Mouse (Mus musculus) hindbrain, embryonic 15.5 days (tissue): ENCODE data around the gene Fam104a. TPM values are rescaled to one million over a fixed set of nuclear protein-coding genes. Genes with fewer than 3 reads are reported as not detected.

Experiments used
- ATAC-seq: fragments of 200-750 bp; cut with Nextera tagmentation; 2 replicates; pipeline ENCODE4 v1.8.0; 2017; ENCODE audit warnings: low read depth, moderate number of reproducible peaks, moderate TSS enrichment; ENCODE audit not compliant: low FRiP score
- H3K27ac ChIP-seq: fragments of 300-500 bp; sonication (generic); replicated peaks from 2 replicates; pipeline ENCODE4 v1.5.1; 2015; ENCODE audit warnings: mild to moderate bottlenecking, inconsistent platforms
- H3K27me3 ChIP-seq: fragments of 300-500 bp; sonication (generic); 2 replicates; pipeline ENCODE4 v1.6.1; 2015; ENCODE audit warnings: control low read depth, inconsistent platforms
- H3K36me3 ChIP-seq: fragments of 300-500 bp; sonication (generic); 2 replicates; pipeline ENCODE4 v1.6.1; 2015; ENCODE audit warnings: control low read depth, inconsistent platforms
- H3K4me1 ChIP-seq: fragments of 300-500 bp; sonication (generic); replicated peaks from 2 replicates; pipeline ENCODE4 v1.6.1; 2015; ENCODE audit warnings: control low read depth, inconsistent platforms
- H3K4me2 ChIP-seq: fragments of 300-500 bp; sonication (generic); 2 replicates; pipeline ENCODE4 v1.6.1; 2015; ENCODE audit warnings: moderate library complexity, mild to moderate bottlenecking, inconsistent platforms
- H3K4me3 ChIP-seq: fragments of 300-500 bp; sonication (generic); 2 replicates; pipeline ENCODE4 v1.5.1; 2015; ENCODE audit warnings: mild to moderate bottlenecking, inconsistent platforms
- H3K9ac ChIP-seq: fragments of 300-500 bp; sonication (generic); 2 replicates; pipeline ENCODE4 v1.6.1; 2015; ENCODE audit warnings: inconsistent platforms
- H3K9me3 ChIP-seq: fragments of 300-500 bp; sonication (generic); 2 replicates; pipeline ENCODE4 v1.6.1; 2016; ENCODE audit warnings: control low read depth, inconsistent platforms
- WGBS: fragments of 180-500 bp; shearing (Covaris S2); methylation state at CpG from one replicate; pipeline ENCODE4 v1.1.7; 2015; 5-methylcytosine and 5-hydroxymethylcytosine counted together
- polyA plus RNA-seq: library from polyadenylated mRNA; unstranded; fragments of >200 nt; fragmentation: Nextera tagmentation; extraction: Ambion mirVana; gene quantifications from 2 replicates; pipeline ENCODE4 v1.2.1, GENCODE M21; 2015

Gene Fam104a
- polyA plus RNA-seq, 1 experiment from 2014 or later: 43.8 TPM

DNA sequence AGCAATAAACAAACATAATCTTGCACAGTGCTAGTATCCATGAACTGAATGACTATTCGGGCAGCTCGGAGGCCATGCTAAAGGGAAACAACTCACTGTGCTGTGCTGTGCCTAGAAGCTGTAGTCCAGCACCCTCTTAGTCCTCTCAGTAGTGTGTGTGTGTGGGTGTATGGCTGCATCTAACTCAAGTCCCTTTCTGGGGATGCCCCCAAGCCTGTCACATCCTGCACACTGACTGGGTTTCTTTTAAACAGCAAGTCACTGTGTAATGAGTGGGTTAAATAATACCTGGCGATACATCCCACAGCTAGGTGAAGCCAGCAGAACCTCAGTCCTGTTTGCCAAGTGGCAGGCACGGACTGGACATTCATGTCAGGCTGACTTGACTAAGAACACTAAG is 25.2 kb downstream of the Fam104a start:
- peaks cover 89% of the 10 kb centered on the region for H3K36me3 ChIP-seq

DNA sequence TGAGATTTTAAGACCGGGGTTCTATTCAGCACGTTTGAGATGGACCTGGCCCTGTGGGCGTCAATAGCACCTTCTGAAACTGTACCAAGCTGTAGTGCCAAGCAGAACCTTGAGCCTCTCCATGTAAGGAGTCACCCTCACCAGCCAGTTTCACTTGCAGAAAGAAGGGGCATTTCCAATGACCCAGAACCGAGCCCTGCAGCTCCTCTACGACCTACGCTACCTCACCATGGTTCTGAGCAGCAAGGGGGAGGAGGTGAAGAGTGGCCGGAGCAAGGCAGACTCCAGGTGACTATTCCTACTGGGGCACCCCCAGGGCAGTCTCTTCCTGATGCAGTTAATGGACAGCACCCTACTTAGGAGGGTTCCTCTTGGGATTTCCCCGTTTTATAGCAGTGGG is 25.6 kb downstream of the Fam104a start:
- Histone ChIP-seq H3K27me3 (no peaks in the 10 kb centered on the region), H3K9me3 (no peaks in the 10 kb centered on the region), H3K27ac (no peak overlapping the region), H3K4me3 (no peak overlapping the region), H3K4me2 (no peak overlapping the region), H3K36me3 (peaks cover 89% of the 10 kb centered on the region), H3K9ac (no peak overlapping the region), H3K4me1 (peaks cover 20% of the 10 kb centered on the region)
- WGBS: 91% methylated on average over 8 of the region's 8 CpGs
- no peak for ATAC-seq

More for the DNA sequence above, 25.2 kb downstream of the Fam104a start:
- 94% methylated on average over 4 of the region's 4 CpGs for WGBS
- no peak overlapping the region for H3K4me3 ChIP-seq
- no peak overlapping the region for H3K4me2 ChIP-seq
- H3K27ac ChIP-seq: no peak overlapping the region
- peaks cover 20% of the 10 kb centered on the region for H3K4me1 ChIP-seq
- H3K9me3 ChIP-seq: no peaks in the 10 kb centered on the region
- no peaks in the 10 kb centered on the region for H3K27me3 ChIP-seq
- H3K9ac ChIP-seq: no peak overlapping the region
- no peak for ATAC-seq

DNA sequence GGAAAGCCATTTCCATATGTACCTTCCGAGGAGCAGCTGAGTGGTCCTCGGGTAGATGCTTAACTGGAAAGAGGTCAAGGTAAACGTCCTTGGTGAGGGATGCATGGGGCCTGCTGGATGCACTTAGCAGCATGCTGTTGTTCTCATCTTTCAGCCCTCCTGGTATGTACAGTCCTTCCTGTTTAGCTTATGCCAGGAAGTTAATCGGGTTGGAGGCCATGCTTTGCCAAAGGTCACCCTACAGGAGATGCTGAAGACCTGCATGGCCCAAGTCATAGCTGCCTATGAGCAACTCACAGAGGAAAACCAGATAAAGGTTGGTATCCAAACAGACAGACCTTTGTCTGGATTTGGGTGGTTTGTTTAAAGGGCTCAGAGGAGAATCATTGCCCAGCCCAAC is 26.7 kb downstream of the Fam104a start:
- Histone ChIP-seq H3K27ac (0 out of 2 replicates have a peak overlapping the region, but pooled peaks have one; percentile 17), H3K4me1 (peaks cover 21% of the 10 kb centered on the region), H3K4me3 (no peak overlapping the region), H3K9ac (no peak overlapping the region), H3K9me3 (no peaks in the 10 kb centered on the region), H3K27me3 (no peaks in the 10 kb centered on the region), H3K4me2 (no peak overlapping the region), H3K36me3 (peaks cover 91% of the 10 kb centered on the region)
- WGBS: 75% methylated on average over 4 of the region's 4 CpGs
- ATAC-seq: peak; percentile 9; the same call in 1 of the 2 replicates

DNA sequence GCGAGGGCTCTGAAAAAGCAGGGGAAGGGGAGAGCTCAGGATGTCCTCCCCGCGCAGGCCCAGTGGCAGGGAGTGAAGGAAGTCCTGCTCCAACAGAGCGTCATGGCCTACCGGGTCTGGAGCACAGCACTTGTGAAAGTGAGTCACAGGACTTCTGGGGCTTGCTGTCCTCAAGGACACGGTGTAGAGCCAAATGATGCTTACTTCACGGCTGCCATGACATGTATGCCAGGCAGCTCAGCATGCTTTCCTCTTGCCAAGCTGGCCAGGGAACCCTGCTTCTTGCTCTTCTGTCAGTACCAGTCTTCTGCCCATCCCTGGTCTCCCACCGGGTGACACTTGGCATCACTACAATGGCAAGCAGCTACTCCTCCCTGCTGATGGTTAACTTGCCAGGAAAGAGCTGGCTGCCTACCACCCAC is 27.4 kb downstream of the Fam104a start:
- WGBS: 68% methylated on average over 8 of the region's 8 CpGs
- Histone ChIP-seq H3K27ac (peak overlapping the region; percentile 55), H3K4me1 (peaks cover 27% of the 10 kb centered on the region), H3K9ac (no peak overlapping the region), H3K4me2 (no peak overlapping the region), H3K27me3 (no peaks in the 10 kb centered on the region), H3K36me3 (peaks cover 87% of the 10 kb centered on the region), H3K9me3 (no peaks in the 10 kb centered on the region), H3K4me3 (no peak overlapping the region)
- peak; percentile 70 for ATAC-seq

DNA sequence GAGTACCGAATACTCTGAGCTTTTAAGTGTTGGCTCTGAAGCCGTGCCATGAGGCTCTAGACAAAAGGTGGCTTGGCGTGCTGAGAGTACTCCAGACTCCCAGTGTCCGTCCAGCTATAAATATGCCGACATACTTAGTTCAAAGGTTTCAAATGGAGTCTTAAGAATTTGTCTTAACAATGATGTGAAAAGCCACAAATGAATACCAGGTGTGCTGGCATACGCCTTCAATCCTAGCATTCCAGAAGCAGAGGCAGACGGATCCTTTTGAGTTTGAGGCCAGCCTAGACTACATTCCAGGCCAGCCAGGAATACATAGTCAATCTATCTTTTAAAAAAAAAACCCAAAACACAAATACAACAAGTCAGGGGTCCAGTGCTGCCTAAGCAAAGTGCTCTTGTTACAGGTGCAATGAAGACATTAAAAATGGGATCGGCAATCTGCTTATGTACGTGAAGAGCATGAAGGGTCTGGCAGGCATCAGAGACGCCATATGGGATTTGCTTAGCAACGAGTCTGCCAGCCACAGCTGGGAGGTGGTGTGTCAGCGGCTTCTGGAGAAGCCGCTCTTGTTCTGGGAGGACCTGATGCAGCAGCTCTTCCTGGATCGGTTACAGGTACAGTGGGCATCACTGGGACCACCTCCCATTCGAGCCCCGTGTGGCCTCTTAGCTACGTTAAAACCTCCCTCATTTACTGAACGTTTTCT is 29.2 kb downstream of the Fam104a start:
- Histone ChIP-seq H3K4me3 (no peak overlapping the region), H3K9ac (no peak overlapping the region), H3K9me3 (no peaks in the 10 kb centered on the region), H3K4me2 (no peak overlapping the region), H3K36me3 (peaks cover 71% of the 10 kb centered on the region), H3K4me1 (peaks cover 42% of the 10 kb centered on the region), H3K27me3 (no peaks in the 10 kb centered on the region), H3K27ac (no peak overlapping the region)
- no peak for ATAC-seq
- WGBS: 71% methylated on average over 18 of the region's 18 CpGs

DNA sequence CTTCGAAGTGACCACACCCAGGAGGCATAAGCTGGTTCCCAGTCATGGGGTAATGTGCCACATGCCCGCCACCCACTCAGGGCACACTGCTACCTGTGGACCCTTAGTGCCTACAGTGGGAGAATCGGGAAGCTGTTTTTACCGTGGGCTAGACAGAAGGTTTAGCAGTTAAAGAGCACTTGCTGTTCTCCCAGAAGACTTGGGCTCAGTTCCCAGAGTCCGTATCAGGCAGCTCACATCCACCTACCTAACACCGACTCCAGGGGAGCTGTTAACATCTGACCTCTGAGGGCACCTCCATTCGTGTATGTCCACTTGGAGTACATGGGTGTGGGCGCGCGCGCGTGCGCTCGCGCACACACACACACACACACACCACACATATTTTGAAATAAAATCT is 29.9 kb downstream of the Fam104a start:
- Histone ChIP-seq H3K36me3 (peaks cover 65% of the 10 kb centered on the region), H3K9ac (no peak overlapping the region), H3K9me3 (no peaks in the 10 kb centered on the region), H3K4me2 (no peak overlapping the region), H3K4me3 (no peak overlapping the region), H3K27me3 (no peaks in the 10 kb centered on the region), H3K27ac (no peak overlapping the region), H3K4me1 (peaks cover 43% of the 10 kb centered on the region)
- ATAC-seq: no peak
- 95% methylated on average over 15 of the region's 15 CpGs for WGBS

DNA sequence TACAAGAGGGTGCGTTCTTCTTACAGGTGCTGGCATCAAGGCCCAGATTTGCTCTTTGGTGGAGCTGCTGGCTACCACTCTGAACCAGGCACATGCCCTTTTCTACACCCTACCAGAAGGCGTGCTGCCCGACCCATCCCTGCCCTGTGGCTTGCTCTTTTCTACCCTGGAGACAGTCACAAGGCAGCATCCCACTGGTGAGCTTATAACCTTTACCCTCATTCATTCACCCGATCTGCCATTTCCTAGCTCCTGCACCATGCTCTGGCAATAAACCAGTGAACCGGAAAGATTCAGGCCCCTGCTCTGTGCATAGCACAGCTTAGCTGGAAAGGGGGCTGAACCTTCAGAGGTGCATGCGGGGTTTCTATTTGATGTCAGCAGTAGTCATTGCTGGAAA is 31.4 kb downstream of the Fam104a start:
- ATAC-seq: no peak
- peaks cover 51% of the 10 kb centered on the region for H3K36me3 ChIP-seq

DNA sequence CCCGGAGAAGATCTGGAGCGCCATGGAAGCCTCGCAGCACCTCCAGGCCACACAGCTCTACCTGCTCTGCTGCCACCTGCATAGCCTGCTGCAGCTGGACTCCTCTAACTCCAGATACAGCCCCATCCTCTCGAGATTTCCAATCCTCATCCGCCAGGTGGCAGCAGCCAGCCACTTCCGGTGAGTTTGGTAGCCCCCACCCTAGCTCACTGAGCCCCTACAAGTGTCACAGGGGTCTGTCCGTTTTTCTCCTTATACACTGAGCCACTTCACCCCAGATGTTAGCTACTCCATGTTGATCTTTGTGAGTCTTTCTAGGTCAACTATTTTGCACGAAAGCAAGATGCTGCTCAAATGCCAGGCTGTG is 32.1 kb downstream of the Fam104a start:
- H3K36me3 ChIP-seq: peaks cover 44% of the 10 kb centered on the region
- 0 out of 2 replicates have a peak overlapping the region, but pooled peaks have one; percentile 10 for H3K4me2 ChIP-seq
- no peak for ATAC-seq
- no peaks in the 10 kb centered on the region for H3K27me3 ChIP-seq
- H3K9me3 ChIP-seq: no peaks in the 10 kb centered on the region
- H3K4me1 ChIP-seq: peaks cover 47% of the 10 kb centered on the region
- no peak overlapping the region for H3K4me3 ChIP-seq
- 44% methylated on average over 8 of the region's 8 CpGs for WGBS
- H3K9ac ChIP-seq: no peak overlapping the region
- no peak overlapping the region for H3K27ac ChIP-seq

More for the DNA sequence above, 31.4 kb downstream of the Fam104a start:
- WGBS: 88% methylated on average over 6 of the region's 6 CpGs
- no peak overlapping the region for H3K27ac ChIP-seq
- no peak overlapping the region for H3K4me3 ChIP-seq
- no peak overlapping the region for H3K9ac ChIP-seq
- peaks cover 54% of the 10 kb centered on the region for H3K4me1 ChIP-seq
- no peaks in the 10 kb centered on the region for H3K27me3 ChIP-seq
- H3K4me2 ChIP-seq: no peak overlapping the region
- no peaks in the 10 kb centered on the region for H3K9me3 ChIP-seq

DNA sequence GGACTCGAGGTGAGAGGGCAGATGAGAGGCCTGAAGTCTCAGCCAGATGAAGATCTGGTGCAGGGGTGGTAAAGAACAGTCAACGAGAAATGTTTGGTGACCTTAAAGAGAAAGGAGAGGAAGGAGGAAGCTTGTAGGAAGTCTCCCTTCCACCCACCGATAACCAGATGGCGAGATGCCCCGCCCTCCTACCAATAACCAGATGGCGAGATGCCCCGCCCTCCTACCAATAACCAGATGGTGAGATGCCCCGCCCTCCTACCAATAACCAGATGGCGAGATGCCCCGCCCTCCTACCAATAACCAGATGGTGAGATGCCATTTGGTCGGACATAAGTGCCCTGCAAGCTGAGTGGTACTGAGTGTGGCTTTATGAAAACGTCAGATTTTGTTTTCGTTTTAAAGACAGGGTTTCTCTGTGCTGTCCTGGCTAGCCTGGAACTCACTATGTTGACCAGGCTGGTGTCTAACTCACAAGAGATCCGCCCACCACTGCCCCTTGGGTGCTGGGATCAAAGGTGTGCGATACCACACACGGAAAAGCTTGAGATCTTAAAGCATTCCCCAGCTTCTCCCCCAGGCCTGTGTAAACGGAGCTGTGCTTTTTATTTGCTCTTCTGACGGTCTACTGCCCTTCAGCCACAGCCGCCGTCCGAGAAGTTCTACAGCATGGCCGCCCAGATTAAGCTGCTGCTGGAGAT is 32.6 kb downstream of the Fam104a start:
- peaks cover 39% of the 10 kb centered on the region for H3K36me3 ChIP-seq
- no peaks in the 10 kb centered on the region for H3K27me3 ChIP-seq
- 0 out of 2 replicates have a peak, but pooled peaks have one; percentile 7 for ATAC-seq
- peak overlapping the region; percentile 55; the same call in 1 of the 2 replicates for H3K27ac ChIP-seq
- no peaks in the 10 kb centered on the region for H3K9me3 ChIP-seq
- no peak overlapping the region for H3K4me3 ChIP-seq
- H3K4me2 ChIP-seq: peak overlapping the region; percentile 66
- H3K4me1 ChIP-seq: peaks cover 42% of the 10 kb centered on the region
- no peak overlapping the region for H3K9ac ChIP-seq
- 61% methylated on average over 22 of the region's 22 CpGs for WGBS

DNA sequence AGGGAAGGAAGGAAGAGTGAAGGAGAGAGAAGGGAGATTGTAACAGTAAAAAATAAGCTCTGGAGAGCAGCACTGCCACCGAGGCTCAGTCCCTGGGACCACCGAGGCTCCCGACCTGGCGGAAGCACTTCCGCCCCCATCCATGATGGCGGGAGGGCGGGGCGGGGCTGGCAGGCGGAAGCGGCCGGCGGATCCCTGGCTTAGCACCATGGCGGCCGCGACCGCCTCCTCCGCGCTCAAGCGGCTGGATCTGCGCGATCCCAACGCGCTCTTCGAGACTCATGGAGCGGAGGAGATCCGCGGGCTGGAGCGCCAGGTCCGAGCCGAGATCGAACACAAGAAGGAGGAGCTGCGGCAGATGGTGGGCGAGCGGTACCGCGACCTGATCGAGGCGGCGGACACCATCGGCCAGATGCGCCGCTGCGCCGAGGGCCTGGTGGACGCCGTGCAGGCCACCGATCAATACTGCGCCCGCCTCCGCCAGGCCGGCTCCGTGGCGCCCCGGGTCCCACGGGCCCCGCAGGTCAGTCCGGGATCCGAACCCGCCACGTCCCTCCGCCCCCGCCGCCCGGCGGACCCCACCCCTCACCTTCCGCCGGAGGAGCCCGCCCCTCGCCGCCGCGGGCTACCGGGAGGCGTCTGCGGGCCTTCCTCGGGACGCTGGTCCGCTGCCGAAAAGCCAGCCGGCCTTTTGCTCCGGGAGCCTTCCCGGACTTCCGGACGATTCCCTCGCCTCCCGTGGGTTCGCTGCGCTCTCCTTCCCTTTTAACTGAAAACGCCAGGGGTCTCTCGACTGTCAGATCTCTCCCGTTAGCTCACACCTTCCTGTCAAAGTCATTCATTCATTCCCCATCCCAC is 34.4 kb downstream of the Fam104a start, which contains the start of gene Slc39a11:
TSS of gene Slc39a11 (minus strand) at position 727 of the 858 bp plus-strand sequence.
- peak; percentile 76 for ATAC-seq
- peaks cover 27% of the 10 kb centered on the region for H3K36me3 ChIP-seq
- no peaks in the 10 kb centered on the region for H3K9me3 ChIP-seq
- peak within 1 kb of the TSS; percentile 94 for H3K27ac ChIP-seq
- H3K9ac ChIP-seq: peak within 1 kb of the TSS; percentile 96
- 0% methylated on average over 88 of the region's 91 CpGs for WGBS
- peak within 1 kb of the TSS; percentile 66 for H3K4me2 ChIP-seq
- no peaks in the 10 kb centered on the region for H3K27me3 ChIP-seq
- peak within 1 kb of the TSS; percentile 91 for H3K4me3 ChIP-seq
- H3K4me1 ChIP-seq: peaks cover 35% of the 10 kb centered on the region

DNA sequence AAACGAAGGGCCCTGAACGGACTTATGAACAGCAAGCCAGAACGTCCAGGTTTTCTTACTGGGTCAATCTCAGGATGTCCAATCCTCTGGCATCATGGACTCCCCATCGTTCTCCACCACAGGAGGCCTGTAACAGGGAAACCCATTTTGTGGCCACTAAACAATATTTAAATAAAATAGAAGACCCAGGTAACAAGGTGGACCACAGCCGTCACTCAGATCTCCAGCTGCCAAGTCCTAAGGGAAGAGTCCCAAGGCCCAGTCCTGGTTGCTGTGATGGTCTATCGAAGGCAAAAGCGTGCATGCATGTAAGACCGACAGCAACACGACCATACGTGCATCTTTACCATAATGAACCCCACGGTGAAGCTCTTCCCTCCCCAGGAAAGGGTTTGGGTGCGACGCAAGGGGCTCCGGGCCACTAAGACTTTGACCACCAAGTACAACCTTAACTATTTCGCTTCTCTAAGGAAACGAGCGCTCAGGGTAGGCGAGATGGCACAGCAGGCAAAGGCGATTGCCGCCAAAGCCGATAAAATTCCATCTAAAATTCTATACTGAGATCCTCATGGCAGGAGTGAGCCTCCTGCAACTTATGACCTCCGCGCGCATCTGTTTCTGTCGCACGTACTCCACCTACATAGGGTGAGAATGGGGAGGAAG is 35.1 kb downstream of the Fam104a start, which contains the start of gene Cog1:
TSS of gene Cog1 (plus strand) at position 480 of the 663 bp plus-strand sequence.
- peaks cover 20% of the 10 kb centered on the region for H3K36me3 ChIP-seq
- H3K9ac ChIP-seq: peak within 1 kb of the TSS; percentile 96
- no peaks in the 10 kb centered on the region for H3K9me3 ChIP-seq
- no peak for ATAC-seq
- no peaks in the 10 kb centered on the region for H3K27me3 ChIP-seq
- peaks cover 35% of the 10 kb centered on the region for H3K4me1 ChIP-seq
- peak within 1 kb of the TSS; percentile 91 for H3K4me3 ChIP-seq
- H3K4me2 ChIP-seq: peak within 1 kb of the TSS; percentile 66
- 43% methylated on average over 26 of the region's 26 CpGs for WGBS
- H3K27ac ChIP-seq: peak within 1 kb of the TSS; percentile 94
